27 mouse cellular contexts compared by ENCODE assay signal in the genomic region with DNA sequence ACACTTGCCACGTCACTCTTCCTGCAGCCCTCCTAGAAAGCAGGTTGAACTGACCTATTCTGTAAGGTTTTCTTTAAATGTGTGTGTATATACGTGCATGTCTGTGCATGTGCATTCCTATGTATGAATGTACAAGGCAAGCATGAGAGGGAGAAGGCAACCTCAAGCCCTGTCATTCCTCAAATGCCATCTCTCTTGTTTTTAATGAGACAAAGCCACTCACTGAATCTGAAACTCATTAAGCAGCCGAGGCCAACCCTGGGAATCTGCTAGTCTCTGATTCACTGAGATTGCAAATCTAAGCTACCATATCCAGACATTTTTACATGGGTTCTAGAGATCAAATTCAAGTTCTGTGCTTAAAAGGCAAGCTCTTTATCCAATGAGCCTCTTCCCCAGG.
DNase-seq lines count a peak whose midpoint lies in the region; ATAC-seq and TF ChIP-seq lines count a peak whose summit lies in the region.
"Had no signal": no experiment of that assay in that cellular context is flagged by ENCODE, and none has a peak within 500 bp of the region (broad histone marks: within the 10 kb centered on the region; RNA-seq: fewer than 3 reads in every experiment).

No protein-coding gene starts in this region.

- TF ChIP-seq CTCF in Patski (IDR thresholded peaks at IDR 0.05) = no peak

- H3K27ac ChIP-seq in hindbrain, embryonic 10.5 days = peak overlapping the region; percentile 59
- H3K27ac ChIP-seq in hindbrain, embryonic 14.5 days = no peak overlapping the region
- H3K27ac ChIP-seq: embryonic facial prominence, embryonic 15.5 days; forebrain, embryonic 15.5 days; liver, embryonic 14.5 days; neural tube, embryonic 12.5 days; stomach, embryonic 15.5 days had no signal

- no peak for TF ChIP-seq POLR2A in myocyte (IDR thresholded peaks at IDR 0.05; ENCODE audit: insufficient read length, low read depth)

- H3K9me3 ChIP-seq in hindbrain, embryonic 10.5 days = no peaks in the 10 kb centered on the region
- H3K9me3 ChIP-seq in hindbrain, embryonic 14.5 days (ENCODE audit: control insufficient read depth, low read length) = no peaks in the 10 kb centered on the region
- H3K9me3 ChIP-seq: embryonic facial prominence, embryonic 15.5 days; forebrain, embryonic 15.5 days; heart, embryonic 12.5 days; neural tube, embryonic 12.5 days; stomach, embryonic 15.5 days had no signal

- H3K4me1 ChIP-seq in hindbrain, embryonic 10.5 days (replicated peaks) = peaks cover 17% of the 10 kb centered on the region
- peaks cover 6% of the 10 kb centered on the region for H3K4me1 ChIP-seq in hindbrain, embryonic 14.5 days (replicated peaks; ENCODE audit: control insufficient read depth, insufficient read depth, low read length)
- H3K4me1 ChIP-seq: stomach, embryonic 15.5 days had no signal

- no peaks in the 10 kb centered on the region for H3K36me3 ChIP-seq in hindbrain, embryonic 10.5 days
- H3K36me3 ChIP-seq in hindbrain, embryonic 14.5 days (replicated peaks; ENCODE audit: control insufficient read depth, insufficient read depth) = no peaks in the 10 kb centered on the region
- no peaks in the 10 kb centered on the region for H3K36me3 ChIP-seq in myocyte (ENCODE audit: control insufficient read depth, insufficient read depth)
- H3K36me3 ChIP-seq: embryonic facial prominence, embryonic 15.5 days; forebrain, embryonic 15.5 days; heart, embryonic 12.5 days; neural tube, embryonic 12.5 days; stomach, embryonic 15.5 days had no signal

- no peak for DNase-seq in hindbrain, embryonic 10.5 days (ENCODE audit: low spot score)
- DNase-seq in hindbrain, embryonic 14.5 days (ENCODE audit: low spot score) = no peak
- DNase-seq in Muller cell, postnatal 12 days (ENCODE audit: inconsistent ontology term) = peak; percentile 93
- no peak for DNase-seq in Patski (ENCODE audit: low read depth, low spot score)
- no peak for DNase-seq in thymus, postnatal 0 days (ENCODE audit: low spot score)
- DNase-seq in adrenal gland, adult 8-10 months = no peak
- DNase-seq: adrenal gland, postnatal 36 days; cerebellum, adult 2 months; cerebellum, postnatal 14 days; gastrocnemius, postnatal 25 days; heart, adult 18-20 months; heart, postnatal 4 days; kidney, postnatal 14 days; liver; lung, embryonic 14.5 days; lung, postnatal 14 days; right cerebral cortex, postnatal 25 days; thymus, postnatal 25 days had no signal

- no peak overlapping the region for H3ac ChIP-seq in myocyte (ENCODE audit: control insufficient read depth, insufficient read length)

- no peak overlapping the region for H3K9ac ChIP-seq in hindbrain, embryonic 14.5 days
- H3K9ac ChIP-seq: embryonic facial prominence, embryonic 15.5 days; forebrain, embryonic 15.5 days; heart, embryonic 12.5 days; liver, embryonic 14.5 days; lung, embryonic 14.5 days; neural tube, embryonic 12.5 days; stomach, embryonic 15.5 days had no signal

- CTCF ChIA-PET in Patski (lab: Charles Lee) = interaction anchor here (0.7 kb wide), 1 partner anchor 12 kb away, joined by 3 read pairs; no protein-coding TSS in a partner anchor

- no peak overlapping the region for H3K4me2 ChIP-seq in hindbrain, embryonic 14.5 days (replicated peaks)
- peak overlapping the region; percentile 8 for H3K4me2 ChIP-seq in myocyte (ENCODE audit: low read depth)
- H3K4me2 ChIP-seq: embryonic facial prominence, embryonic 15.5 days; forebrain, embryonic 15.5 days; heart, embryonic 12.5 days; lung, embryonic 14.5 days; neural tube, embryonic 12.5 days; stomach, embryonic 15.5 days had no signal

- no peak for ATAC-seq in hindbrain, embryonic 14.5 days (ENCODE audit: low FRiP score)
- peak; percentile 73 for ATAC-seq in Patski
- ATAC-seq: forebrain, embryonic 15.5 days; intestine, postnatal 0 days had no signal

- in situ Hi-C loops in Patski (cut with MboI; ENCODE audit: low pct_unique_long_range_greater_than_20kb) = no loop called here

- no peaks in the 10 kb centered on the region for H3K27me3 ChIP-seq in hindbrain, embryonic 10.5 days (ENCODE audit: insufficient read depth, poor library complexity, severe bottlenecking)
- H3K27me3 ChIP-seq in hindbrain, embryonic 14.5 days (ENCODE audit: control insufficient read depth, insufficient read depth, low read length) = no peaks in the 10 kb centered on the region
- H3K27me3 ChIP-seq in Patski (no peaks in the 10 kb centered on the region), myocyte (ENCODE audit: control insufficient read depth, insufficient read depth, insufficient read length) (no peaks in the 10 kb centered on the region)
- H3K27me3 ChIP-seq: CH12.LX; embryonic facial prominence, embryonic 15.5 days; forebrain, embryonic 15.5 days; heart, embryonic 12.5 days; neural tube, embryonic 12.5 days; stomach, embryonic 15.5 days had no signal

- 47% methylated on average over 3 of the region's 3 CpGs for WGBS in hindbrain, embryonic 10.5 days
- 39% methylated on average over 3 of the region's 3 CpGs for WGBS in hindbrain, embryonic 14.5 days

- POLR2A ChIA-PET in Patski (lab: Charles Lee) = interaction anchor here (1.1 kb wide), 1 partner anchor 10 kb away, joined by 3 read pairs; no protein-coding TSS in a partner anchor

- H3K79me2 ChIP-seq in myocyte (ENCODE audit: control insufficient read depth, insufficient read depth) = no peaks in the 10 kb centered on the region

- H3K4me3 ChIP-seq in hindbrain, embryonic 10.5 days = no peak overlapping the region
- no peak overlapping the region for H3K4me3 ChIP-seq in hindbrain, embryonic 14.5 days (replicated peaks; ENCODE audit: low read length)
- H3K4me3 ChIP-seq in myocyte = no peak overlapping the region
- H3K4me3 ChIP-seq: embryonic facial prominence, embryonic 15.5 days; forebrain, embryonic 15.5 days; heart, embryonic 12.5 days; neural tube, embryonic 12.5 days; stomach, embryonic 15.5 days had no signal

TF ChIP-seq in myocyte, 11 proteins besides CTCF, POLR2A, EP300 and RAD21:
- TF ChIP-seq POLR2AphosphoS2 (IDR thresholded peaks at IDR 0.05; ENCODE audit: insufficient read length, low read depth) (no peak), MAX (IDR thresholded peaks at IDR 0.05; ENCODE audit: low read depth) (no peak), MYOG (IDR thresholded peaks at IDR 0.05; ENCODE audit: control insufficient read depth in 1 of 3, insufficient read depth in 1 of 3, insufficient read length in 2 of 3, low read depth in 2 of 3) (no peak), E2F4 (IDR thresholded peaks at IDR 0.05; ENCODE audit: insufficient read depth) (no peak), MYOD1 (IDR thresholded peaks at IDR 0.05; ENCODE audit: control insufficient read depth in 1 of 3, insufficient read length in 2 of 3, low read depth in 2 of 3) (no peak), USF1 (IDR thresholded peaks at IDR 0.05; ENCODE audit: low read depth) (no peak), CEBPB (IDR thresholded peaks at IDR 0.05; ENCODE audit: insufficient read depth, poor library complexity, severe bottlenecking) (no peak), SRF (IDR thresholded peaks at IDR 0.05; ENCODE audit: control insufficient read depth, insufficient read length, low read depth) (no peak), REST (IDR thresholded peaks at IDR 0.05; ENCODE audit: insufficient read depth, insufficient read length) (no peak), TCF12 (IDR thresholded peaks at IDR 0.05; ENCODE audit: insufficient read depth, poor library complexity, severe bottlenecking) (no peak), TCF3 (IDR thresholded peaks at IDR 0.05; ENCODE audit: insufficient read length, low read depth) (no peak)
